Mouse (Mus musculus) brain, embryonic 14.5 days (tissue): ENCODE data around the gene Zfp961. TPM values are rescaled to one million over a fixed set of nuclear protein-coding genes. Genes with fewer than 3 reads are reported as not detected.
"Not testable (repeated sequence)": the region's sequence is repeated elsewhere in the genome, so short reads cannot be mapped to it uniquely, and the experiment has no call there.

ENCODE experiments used
- DNase-seq: peaks from one replicate; pipeline ENCODE4 v3.0.0-alpha.2; 2011; ENCODE audit warnings: low read depth
- CTCF ChIP-seq: fragments of 200-500 bp; IDR thresholded peaks from 2 replicates; pipeline ENCODE4 v1.5.1; 2012; ENCODE audit warnings: inconsistent platforms, mild to moderate bottlenecking, moderate library complexity, borderline replicate concordance; ENCODE audit not compliant: insufficient read depth, insufficient read length; ENCODE audit errors: extremely low read depth
- POLR2A ChIP-seq: fragments of 200-500 bp; IDR thresholded peaks from 2 replicates; pipeline ENCODE4 v1.6.1; 2012; ENCODE audit warnings: mild to moderate bottlenecking, inconsistent platforms, borderline replicate concordance; ENCODE audit not compliant: poor library complexity, insufficient read depth, insufficient read length, severe bottlenecking; ENCODE audit errors: extremely low read depth
- polyA plus RNA-seq: library from polyadenylated mRNA; depleted of rRNA; stranded (reverse); fragments of >200 nt; gene quantifications from 2 replicates; pipeline ENCODE4 v1.2.3, GENCODE M21; 2012; rRNA removed

Zfp961 gene
- polyA plus RNA-seq: 22.0 and 22.3 TPM in 2 replicates

GRCm38 (mm10) chr8:71950482-71951221 lies at the start of gene Zfp961:
Zfp961 (plus strand) TSS chr8:71951038.
- no peak for TF ChIP-seq CTCF
- TF ChIP-seq POLR2A: peak; percentile 39; the same call in 1 of the 2 replicates
- DNase-seq: peak; percentile 99

GRCm38 (mm10) chr8:71903084-71903483 lies 47.8 kb upstream of the Zfp961 start:
- not testable (repeated sequence) for DNase-seq

- TF ChIP-seq POLR2A (no peak), CTCF (no peak)
- DNase-seq: no peak
These were observed 44.0 kb upstream of the Zfp961 start for GRCm38 (mm10) chr8:71906809-71907208.

- TF ChIP-seq POLR2A (no peak), CTCF (no peak)
- DNase-seq: no peak
These were observed 43.0 kb upstream of the Zfp961 start for GRCm38 (mm10) chr8:71907798-71908257.

GRCm38 (mm10) chr8:71908309-71909261 lies 42.3 kb upstream of the Zfp961 start, which contains the start of the genes Zfp882 and Zfp617:
Zfp882 (plus strand) TSS chr8:71908608.
Zfp617 (plus strand) TSS chr8:71908635.
- peak; percentile 55 for TF ChIP-seq CTCF
- TF ChIP-seq POLR2A: peak; percentile 81; the same call in 1 of the 2 replicates
- peak; percentile 96 for DNase-seq

- no peak for DNase-seq
- TF ChIP-seq POLR2A (no peak), CTCF (no peak)
These were observed 38.6 kb upstream of the Zfp961 start for GRCm38 (mm10) chr8:71912286-71912685.

- TF ChIP-seq POLR2A (0 out of 2 replicates have a peak, but pooled peaks have one; percentile 4), CTCF (no peak)
- peak; percentile 98 for DNase-seq
These were observed 28.1 kb upstream of the Zfp961 start for GRCm38 (mm10) chr8:71922567-71923401.

GRCm38 (mm10) chr8:71925791-71926190 lies 25.0 kb upstream of the Zfp961 start:
- TF ChIP-seq CTCF: no peak
- no peak for TF ChIP-seq POLR2A
- no peak for DNase-seq

- TF ChIP-seq POLR2A: no peak
- no peak for TF ChIP-seq CTCF
- DNase-seq: no peak
These were observed 24.3 kb upstream of the Zfp961 start for GRCm38 (mm10) chr8:71926551-71926950.

- no peak for TF ChIP-seq CTCF
- no peak for TF ChIP-seq POLR2A
- DNase-seq: peak; percentile 2
These were observed 23.1 kb upstream of the Zfp961 start for GRCm38 (mm10) chr8:71927779-71928178.

GRCm38 (mm10) chr8:71938037-71938436 lies 12.8 kb upstream of the Zfp961 start:
- not testable (repeated sequence) for DNase-seq
